Comparison of ENCODE assay signal across 9 mouse cellular contexts in the genomic region with DNA sequence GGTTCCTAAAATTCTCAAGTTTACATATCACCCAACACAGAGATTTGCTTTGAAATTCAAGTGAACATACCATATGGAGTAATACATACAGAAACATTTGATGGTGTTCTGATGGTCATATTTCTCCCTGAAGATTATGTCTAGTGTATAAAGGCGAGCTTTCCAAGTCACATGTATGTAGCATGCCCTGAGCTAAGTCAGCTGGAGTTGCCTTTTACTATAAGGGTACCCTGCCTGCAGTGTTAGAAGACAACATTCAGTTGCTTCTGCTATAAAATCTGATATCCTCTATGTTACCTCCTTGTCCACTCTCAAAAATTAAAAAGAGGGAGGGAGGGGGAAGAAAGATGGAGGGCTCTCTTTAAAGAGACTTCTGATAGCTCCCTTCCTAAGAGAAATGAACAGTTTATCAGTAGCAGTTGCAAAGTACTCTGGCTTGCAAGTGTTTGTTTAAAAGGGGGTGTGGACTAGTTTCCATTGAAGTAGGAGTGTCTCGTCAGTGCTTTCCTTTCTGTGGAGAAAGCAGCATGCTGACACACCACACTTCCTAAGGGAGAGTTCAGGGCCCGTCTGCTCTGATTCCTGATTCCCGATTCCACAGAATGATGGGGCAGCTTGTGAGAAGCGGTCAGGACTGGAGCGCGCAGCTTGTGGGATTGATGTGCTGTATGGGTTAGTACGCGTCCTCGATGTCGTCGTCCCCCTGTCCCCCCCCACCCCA.
DNase-seq lines count a peak whose midpoint lies in the region; ATAC-seq lines count a peak whose summit lies in the region.
"Had no signal": no experiment of that assay in that cellular context is flagged by ENCODE, and none has a peak within 500 bp of the region (broad histone marks: within the 10 kb centered on the region; RNA-seq: fewer than 3 reads in every experiment).

No protein-coding gene starts in this region.

- ATAC-seq in heart, embryonic 12.5 days (ENCODE audit: insufficient number of reproducible peaks, low FRiP score): peak; percentile 80
- peak; percentile 65; the same call in 1 of the 2 replicates for ATAC-seq in hindbrain, embryonic 16.5 days

- peaks cover 54% of the 10 kb centered on the region for H3K4me1 ChIP-seq in heart, embryonic 12.5 days (replicated peaks)
- peaks cover 10% of the 10 kb centered on the region for H3K4me1 ChIP-seq in hindbrain, embryonic 16.5 days (ENCODE audit: control insufficient read depth, insufficient read depth, low read depth, low read length)

- H3K36me3 ChIP-seq in heart, embryonic 12.5 days: no peaks in the 10 kb centered on the region
- H3K36me3 ChIP-seq in hindbrain, embryonic 16.5 days (ENCODE audit: control insufficient read depth, insufficient read depth, low read length): no peaks in the 10 kb centered on the region

- DNase-seq in heart, adult 8-10 months (ENCODE audit: low spot score): no peak
- peak; percentile 86 for DNase-seq in ZHBTc4 (ENCODE audit: low read depth, low spot score)
- peak; percentile 44 for DNase-seq in lung, postnatal 25 days (ENCODE audit: low spot score)
- DNase-seq in layer of hippocampus, adult 8-10 months (ENCODE audit: low spot score in 2 of 2): no peak
- no peak for DNase-seq in left cerebral cortex, postnatal 10 days (ENCODE audit: extremely low spot score in 1 of 2, low spot score in 2 of 2)
- DNase-seq in frontal cortex, postnatal 36 days (ENCODE audit: low spot score in 2 of 2): no peak
- DNase-seq: gastrocnemius, adult 2 months had no signal

- no peaks in the 10 kb centered on the region for H3K9me3 ChIP-seq in heart, embryonic 12.5 days (replicated peaks)
- no peaks in the 10 kb centered on the region for H3K9me3 ChIP-seq in hindbrain, embryonic 16.5 days (ENCODE audit: control insufficient read depth, low read length)

- peak overlapping the region; percentile 81 for H3K4me2 ChIP-seq in heart, embryonic 12.5 days
- 0 out of 2 replicates have a peak overlapping the region, but pooled peaks have one; percentile 21 for H3K4me2 ChIP-seq in hindbrain, embryonic 16.5 days (ENCODE audit: low read length)

- H3K27ac ChIP-seq in heart, embryonic 12.5 days (ENCODE audit: poor library complexity, severe bottlenecking): 0 out of 2 replicates have a peak overlapping the region, but pooled peaks have one; percentile 37
- no peak overlapping the region for H3K27ac ChIP-seq in hindbrain, embryonic 16.5 days (ENCODE audit: low read depth, low read length)
- H3K27ac ChIP-seq: gastrocnemius, adult 2 months had no signal

- intact Hi-C loops in left cerebral cortex, postnatal 10 days (cut with DNase I): no loop called here

- H3K9ac ChIP-seq in heart, embryonic 12.5 days: peak overlapping the region; percentile 26; the same call in 1 of the 2 replicates
- no peak overlapping the region for H3K9ac ChIP-seq in hindbrain, embryonic 16.5 days (ENCODE audit: low read depth, low read length)

- 9% methylated on average over 12 of the region's 12 CpGs for WGBS in heart, embryonic 12.5 days
- WGBS in hindbrain, embryonic 16.5 days: 14% methylated on average over 12 of the region's 12 CpGs

- H3K4me3 ChIP-seq in heart, embryonic 12.5 days: peak overlapping the region; percentile 43
- H3K4me3 ChIP-seq in hindbrain, embryonic 16.5 days (ENCODE audit: low read length): no peak overlapping the region
- H3K4me3 ChIP-seq: gastrocnemius, adult 2 months had no signal

- no peaks in the 10 kb centered on the region for H3K27me3 ChIP-seq in heart, embryonic 12.5 days (replicated peaks)
- H3K27me3 ChIP-seq in hindbrain, embryonic 16.5 days (replicated peaks; ENCODE audit: control insufficient read depth, insufficient read depth, low read length): no peaks in the 10 kb centered on the region

Comparison
In these comparisons a context has a peak if more than half of its experiments do, and no peak if none do; other contexts are left out.
1. DNase-seq: peak in ZHBTc4 (single experiment) and lung, postnatal 25 days (single experiment); none in heart, adult 8-10 months (single experiment), layer of hippocampus, adult 8-10 months (0 of 2), left cerebral cortex, postnatal 10 days (0 of 2) and frontal cortex, postnatal 36 days (0 of 2).